Mouse (Mus musculus) c-Kit-positive CD71-positive TER-119-negative erythroid progenitor cells, embryonic 14.5 days (primary cell): ENCODE results near the gene Dner.

Experiments
- DNase-seq: peaks from one replicate; pipeline ENCODE4 v3.0.0-alpha.2; 2013; ENCODE audit warnings: low read depth

The Dner gene

DNA sequence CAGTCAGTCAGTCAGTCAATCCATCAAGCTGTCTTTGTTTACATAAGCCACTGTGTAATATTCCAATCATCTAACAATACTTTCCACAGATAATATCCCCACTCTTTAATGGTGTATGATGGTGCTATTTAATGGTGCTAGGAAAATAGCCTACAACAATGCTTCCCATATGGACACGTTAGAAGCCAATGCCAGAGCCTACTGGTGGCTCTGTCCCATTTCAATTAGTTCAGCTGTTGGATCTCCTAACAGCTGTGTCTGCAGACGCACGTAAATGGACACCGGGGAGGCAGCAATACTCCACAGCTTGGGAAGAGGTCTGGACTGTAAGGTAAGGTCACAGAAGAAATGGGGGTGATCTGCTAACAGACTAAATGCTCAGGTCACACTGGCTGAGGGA is 171.6 kb downstream of the Dner start:
- no peak for DNase-seq

DNA sequence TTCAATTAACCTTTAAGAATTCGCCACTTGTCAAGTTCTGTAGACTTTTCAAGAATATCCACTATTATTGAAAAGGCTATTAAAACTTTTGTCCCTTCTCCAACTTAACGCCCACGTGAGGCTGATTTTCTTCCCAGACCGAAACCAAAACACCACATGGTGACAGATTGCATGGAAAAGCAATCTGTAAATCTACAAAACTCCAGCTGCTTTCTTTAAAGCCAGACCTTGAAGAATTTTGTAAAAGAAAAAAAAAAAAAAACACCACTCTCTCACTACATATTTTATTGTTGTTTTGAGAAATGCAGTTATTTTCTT is 173.1 kb downstream of the Dner start:
- DNase-seq = no peak

DNA sequence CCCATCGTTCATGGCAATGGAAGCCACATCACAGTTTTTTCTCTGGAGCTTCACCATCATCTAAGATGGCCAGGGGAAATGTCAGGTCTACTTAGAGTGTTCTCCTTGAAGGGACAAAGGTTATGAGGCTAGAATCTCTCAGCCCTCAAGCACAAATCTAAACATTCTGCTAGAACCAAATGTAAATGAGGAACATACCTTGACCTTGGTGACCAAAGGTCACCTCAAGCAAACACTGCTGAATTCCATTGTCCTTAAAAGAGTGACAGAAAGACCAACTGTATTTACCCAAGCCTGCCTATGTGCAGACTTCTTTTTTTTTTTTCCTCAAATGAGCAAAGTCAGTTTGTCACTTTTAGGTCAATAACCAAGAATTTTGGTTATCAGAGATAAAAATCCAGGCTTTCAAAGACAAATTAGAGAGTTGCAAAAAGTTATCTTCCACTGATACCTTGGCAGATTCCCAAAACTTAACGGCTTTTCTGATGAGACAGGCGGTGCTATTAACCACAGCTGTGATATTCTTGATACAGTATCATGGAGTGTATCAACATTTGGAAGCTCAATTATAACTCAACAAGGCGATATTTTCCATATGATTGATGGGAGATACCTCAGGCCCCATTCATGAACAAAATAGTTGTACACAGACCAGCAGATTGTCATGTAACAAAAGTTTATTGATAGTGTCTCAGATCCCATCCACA is 173.6 kb downstream of the Dner start:
- no peak for DNase-seq

DNA sequence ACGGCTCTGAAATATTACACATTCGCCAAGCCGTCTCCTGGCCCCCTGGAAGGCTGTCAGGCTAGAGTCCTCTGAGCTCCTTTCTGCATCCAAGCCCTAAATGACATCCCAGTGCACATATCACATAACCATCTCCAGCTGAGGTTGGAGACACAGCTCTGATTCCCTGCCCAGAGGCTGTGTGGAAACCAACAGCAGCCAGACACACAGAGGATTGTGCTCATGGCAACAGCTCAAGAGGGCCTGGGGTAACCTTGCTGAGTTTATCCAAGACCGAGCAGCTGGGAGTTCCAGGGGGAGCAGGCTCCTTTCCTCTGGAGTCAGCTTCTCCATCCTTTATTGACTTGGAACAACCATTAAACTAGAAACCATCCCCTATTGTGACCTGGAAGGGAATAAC is 177.7 kb downstream of the Dner start:
- DNase-seq = no peak

DNA sequence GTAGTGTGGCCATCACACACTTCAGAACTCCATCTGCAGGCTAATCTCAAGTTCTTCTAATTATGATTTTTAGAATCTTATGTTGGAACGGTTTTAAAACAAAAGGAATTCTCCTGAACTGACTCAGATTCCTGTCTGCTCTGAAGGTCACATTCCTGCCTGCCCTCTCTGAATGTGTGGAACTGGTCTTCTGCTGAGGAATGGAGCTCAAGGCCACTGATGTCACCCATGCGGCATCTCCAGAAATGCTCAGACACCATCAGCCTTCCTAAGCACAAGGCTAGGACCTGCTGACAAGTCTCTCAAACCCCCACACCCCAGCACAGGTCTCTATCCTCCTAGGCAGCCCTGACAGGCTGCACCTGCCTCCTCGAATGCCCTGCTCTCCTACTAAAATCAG is 182.8 kb downstream of the Dner start:
- DNase-seq = no peak

DNA sequence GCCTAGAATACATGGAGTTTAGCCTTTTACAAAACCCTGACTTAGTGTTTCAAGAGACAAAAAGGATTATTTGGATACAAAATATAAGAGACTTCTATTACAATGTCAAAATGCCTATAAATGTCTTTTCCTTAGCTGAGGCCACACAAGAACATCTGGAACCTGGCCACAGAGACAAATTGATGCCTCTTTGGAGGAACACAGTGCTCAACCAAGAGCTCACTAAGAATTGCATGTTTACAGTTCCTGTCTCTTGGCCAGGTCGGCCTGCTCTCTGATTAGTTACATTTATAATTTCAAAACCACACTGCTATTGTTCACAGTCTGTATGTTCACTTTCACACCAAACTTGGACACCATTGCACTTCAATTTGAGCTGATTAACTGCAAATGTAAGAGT is 187.5 kb downstream of the Dner start:
- no peak for DNase-seq

DNA sequence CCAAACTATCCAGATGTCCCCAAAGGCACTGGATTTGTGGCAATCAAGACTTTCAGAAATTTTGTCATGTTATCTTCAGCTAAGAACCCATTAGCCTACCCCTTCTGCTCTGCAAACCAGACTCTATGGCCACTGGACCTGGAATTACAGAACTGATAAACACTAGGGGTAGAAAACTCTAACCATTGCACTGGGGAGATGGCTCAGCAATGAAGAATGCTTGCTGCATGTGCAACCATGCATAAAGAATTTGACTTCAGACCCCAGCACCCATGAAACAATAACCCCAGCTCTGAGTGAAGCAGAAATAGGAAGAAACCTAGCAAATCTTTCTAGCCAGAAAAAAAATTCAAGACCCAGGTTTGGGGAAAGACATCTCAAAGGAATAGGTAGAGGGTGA is 188.5 kb downstream of the Dner start:
- no peak for DNase-seq

DNA sequence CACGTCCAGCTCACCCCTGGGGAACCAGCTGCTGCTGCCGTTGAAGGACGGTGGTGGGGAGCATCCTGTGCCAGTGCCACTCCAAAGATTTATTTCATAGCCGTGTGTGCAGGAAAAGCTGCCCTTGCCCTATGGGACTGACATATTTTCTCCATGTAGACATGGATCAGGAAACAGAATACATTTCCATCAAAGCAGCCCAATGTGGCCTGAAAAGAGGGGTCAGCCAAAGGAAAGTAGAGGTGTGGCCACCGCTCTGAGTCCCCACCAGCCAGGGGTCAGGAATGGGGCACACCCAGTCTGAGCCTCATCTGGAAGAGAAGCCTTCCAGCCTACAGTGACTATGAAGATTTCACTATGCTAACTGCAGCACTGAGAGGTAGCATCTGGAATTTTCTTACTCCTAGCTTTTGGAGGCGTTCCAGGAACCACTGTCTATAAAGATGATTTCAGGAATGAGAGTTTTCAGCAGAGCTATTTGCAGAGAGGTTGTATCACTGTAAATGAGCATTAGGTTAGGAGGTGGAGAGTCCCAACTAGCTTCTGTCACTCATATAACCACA is 189.0 kb downstream of the Dner start:
- DNase-seq = no peak

DNA sequence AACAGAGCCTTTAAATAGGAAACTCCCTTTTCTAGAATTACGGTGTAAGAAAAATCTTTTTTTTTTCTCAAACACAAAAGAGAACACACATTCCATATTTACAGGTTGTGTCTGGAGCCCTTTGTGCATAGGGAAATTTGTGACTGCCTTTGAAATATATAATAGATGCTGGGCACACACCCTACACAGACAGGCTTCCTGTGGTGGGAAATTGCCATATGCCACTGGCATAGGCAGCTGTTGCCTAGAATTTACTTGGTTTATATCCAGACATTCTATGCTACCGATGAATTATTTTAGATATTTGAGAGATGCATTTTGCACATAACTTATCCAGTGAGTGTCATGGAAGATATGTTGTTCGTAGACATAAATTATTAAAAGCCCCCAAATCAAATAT is 195.3 kb downstream of the Dner start:
- no peak for DNase-seq

DNA sequence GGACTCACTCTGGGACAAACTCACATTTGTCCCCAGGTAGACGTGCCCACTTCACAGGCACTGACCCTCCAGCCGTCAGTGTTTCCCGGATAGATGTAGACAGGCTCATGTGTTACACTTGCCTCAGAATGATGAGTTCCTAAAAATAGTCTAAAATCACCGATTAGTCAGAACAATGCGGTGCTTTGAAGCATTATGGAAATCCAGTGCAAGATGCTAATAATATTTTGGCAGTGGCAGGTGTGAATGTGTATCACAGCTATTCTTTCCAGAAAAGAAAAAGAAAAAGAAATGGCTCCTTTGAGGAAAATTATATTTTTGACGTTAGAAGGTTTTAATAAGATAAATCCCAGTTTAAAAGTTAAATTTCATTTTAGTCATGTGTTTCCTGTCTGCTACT is 204.3 kb downstream of the Dner start:
- no peak for DNase-seq

DNA sequence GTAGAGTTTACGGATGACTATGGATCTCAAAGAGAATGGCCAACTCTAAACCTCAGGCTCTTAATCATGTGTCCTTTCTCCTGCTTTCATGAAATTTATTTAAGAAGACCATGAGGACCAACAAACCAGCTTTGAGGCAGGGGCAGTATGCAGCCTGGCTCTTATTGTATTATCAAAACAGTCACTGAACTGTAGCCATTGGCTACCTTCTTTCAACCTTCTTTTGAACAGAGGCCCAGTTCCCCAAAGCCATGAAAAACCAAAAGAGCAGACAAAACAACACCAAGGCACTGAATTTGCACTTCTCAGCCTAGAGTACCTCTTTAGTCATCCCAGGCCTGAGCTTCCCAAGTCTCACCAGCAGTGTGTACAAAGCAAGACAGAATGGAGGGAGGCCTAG is 207.5 kb downstream of the Dner start:
- DNase-seq = no peak

DNA sequence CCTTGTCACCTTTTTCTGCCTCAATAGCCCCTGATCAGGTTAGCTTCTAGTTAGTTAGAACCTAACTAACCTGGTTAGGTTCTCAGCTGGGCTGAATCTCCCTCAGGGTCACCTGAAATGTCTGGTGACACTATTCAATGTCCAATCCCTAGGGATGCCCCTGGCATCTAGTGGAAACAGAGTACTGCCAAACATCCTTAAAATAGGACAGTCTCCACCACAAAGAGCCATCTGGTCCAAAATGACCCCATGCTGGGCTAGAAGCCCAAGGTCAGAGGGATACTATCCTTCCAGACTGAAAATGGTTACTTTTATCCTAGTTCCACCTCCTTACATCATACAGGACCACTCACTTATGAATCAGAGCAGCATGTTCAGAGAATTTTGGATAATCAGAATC is 211.0 kb downstream of the Dner start:
- no peak for DNase-seq

DNA sequence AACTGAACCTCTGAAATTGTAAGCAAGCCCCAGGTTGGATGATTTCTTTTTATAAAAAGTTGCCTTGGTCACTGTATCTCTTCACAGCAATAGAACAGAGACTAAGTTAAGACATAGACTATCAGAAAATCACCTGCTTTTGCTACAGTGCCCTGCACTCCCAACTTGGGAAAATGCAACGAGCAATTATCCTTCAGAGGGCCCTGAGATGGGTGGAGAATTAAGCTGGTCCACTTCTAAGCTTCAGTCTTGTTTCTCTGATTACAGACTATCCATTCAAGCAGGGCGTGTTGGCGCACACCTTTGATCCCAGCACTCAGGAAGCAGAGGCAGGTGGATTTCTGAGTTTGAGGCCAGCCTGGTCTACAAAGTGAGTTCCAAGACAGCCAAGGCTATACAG is 211.4 kb downstream of the Dner start:
- no peak for DNase-seq

DNA sequence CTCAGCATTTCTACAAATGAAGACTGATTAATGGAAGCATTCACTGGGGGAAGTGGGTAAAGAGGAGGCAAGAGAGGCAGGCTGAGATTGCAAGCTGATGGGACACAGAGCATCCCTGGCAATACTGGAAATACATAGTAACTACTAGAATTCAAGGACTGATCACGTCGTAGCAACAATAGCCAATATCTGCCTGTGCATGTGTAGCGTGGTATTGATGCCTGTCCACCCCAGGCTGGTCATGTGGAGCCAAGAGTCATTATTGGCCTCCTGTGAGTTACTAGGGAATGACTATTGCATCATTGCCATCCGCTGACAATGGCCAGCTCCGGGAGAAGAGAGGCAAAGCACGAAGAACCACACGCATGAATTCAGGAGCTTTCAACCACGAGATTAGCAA is 216.0 kb downstream of the Dner start:
- no peak for DNase-seq

DNA sequence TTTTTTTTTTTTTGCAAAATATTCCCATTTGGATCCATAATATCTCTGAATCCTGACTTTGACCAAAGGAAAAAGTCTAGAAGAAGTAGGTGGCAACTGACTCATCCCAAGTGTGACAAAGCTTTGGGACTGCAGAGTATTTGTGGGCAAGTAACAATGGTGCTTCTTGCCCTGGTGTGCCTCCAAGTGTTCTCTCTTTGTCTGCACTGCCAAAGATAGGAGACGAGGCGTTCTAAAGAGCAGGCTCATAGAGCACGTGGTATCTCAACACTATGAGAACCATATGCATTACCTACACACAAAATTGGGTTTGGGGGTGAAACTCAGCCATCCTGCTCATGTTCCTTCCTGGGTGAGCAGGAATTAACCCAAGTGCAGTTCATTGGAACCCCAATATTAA is 221.7 kb downstream of the Dner start:
- DNase-seq = no peak

DNA sequence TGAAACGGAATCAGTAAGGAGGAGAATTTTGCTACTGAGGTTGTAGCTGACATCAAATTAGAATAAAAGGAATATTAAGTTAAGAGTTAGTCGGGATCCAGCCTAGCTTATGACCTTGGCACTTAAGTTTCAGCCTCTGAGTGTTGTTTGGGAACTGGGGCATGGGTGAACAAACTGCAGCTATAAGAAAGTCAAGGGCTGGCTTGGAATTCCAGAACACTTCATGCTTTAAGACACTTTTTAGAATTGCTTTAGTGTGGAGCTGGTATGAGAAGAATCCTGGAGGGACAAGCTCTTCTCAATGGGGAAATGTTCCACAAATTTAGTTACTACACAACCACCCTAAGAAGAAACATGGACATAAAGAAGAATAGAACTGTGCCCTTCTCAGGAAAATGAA is 223.8 kb downstream of the Dner start:
- DNase-seq = no peak

DNA sequence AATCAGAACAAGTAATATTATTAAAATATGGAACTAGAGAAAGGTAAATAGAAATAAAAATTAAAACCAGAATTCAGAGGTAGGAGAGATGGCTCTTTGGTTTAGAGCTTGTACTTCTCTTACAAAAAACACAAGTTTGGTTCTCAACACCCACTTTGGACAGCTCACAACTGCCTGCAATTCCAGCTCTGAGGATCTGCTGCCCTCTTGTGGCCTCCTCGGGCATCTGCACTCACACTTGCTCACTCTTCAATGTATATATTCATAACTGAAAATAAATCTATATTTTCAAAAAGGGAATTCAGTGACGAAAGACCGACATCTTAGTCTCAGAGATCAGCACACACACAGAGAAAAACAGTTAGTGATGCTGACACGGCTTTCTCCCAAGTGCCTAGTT is 225.7 kb downstream of the Dner start:
- DNase-seq = no peak

DNA sequence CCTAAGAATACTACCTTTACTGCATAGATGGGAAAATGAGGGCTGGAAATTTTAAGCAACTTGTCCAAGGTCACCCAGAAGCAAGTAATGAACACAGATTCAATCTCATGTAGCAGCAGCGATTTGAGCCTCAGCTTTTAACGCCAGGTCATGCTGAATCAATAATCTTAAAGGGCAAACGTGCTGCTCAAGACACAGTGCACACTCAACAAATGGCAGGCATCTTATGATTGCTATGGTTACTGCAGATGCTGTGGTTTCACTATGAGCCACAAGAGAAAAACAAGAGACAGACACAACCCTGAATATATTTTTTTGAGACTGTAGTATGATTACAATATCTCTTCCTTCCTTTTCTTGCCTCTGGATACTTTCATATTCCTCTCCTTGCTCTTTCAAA is 228.4 kb downstream of the Dner start:
- DNase-seq = no peak

DNA sequence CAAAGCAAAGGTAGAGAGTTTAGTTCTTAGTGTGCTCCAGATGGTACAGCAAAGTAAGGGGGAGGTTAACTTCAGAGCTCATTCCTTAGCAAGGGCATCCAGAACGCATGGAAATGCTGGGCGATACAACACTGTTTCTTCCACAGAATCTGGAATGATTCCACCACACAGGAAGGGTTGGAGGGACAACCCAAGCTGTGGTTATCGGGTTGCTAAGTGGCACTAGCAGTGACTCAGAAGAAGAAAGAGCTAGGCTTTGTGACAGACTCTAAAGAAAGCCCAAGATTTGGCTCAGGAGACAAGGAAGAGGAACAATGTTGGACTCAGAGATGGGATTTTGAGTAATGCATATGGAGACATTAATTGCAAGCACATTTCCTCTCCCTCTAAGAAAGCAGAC is 231.3 kb downstream of the Dner start:
- no peak for DNase-seq

DNA sequence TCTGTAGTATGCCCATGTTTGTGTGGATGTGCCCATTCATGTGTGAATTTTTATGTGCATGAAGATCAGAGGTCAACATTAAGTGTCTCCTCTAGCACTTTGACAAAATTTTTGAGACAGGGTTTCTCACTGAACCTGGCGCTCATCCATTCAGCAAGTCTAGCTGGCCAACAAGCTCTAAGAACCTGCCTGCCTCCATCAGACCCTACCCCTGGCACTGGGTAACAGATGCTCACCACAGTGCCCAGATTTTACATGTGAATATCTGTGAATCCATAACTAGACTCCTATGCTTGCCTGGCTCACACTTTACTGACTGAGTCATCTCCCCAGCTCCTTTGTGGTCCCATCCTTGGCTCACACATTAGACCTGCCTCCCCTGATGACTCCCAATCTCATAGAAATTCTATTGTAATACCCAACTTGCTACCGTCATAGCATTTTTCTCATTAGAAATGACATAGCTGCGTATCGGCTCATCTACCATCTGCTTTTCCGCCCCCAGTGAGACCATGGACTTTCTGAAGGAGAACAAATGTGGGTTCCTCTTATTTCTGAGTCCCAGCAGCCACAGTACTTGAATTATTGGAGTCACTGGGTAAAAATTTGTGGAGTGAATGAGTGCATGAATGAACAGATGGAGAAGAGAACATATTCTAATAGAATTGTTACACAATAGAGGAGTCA is 231.9 kb downstream of the Dner start:
- DNase-seq = no peak

DNA sequence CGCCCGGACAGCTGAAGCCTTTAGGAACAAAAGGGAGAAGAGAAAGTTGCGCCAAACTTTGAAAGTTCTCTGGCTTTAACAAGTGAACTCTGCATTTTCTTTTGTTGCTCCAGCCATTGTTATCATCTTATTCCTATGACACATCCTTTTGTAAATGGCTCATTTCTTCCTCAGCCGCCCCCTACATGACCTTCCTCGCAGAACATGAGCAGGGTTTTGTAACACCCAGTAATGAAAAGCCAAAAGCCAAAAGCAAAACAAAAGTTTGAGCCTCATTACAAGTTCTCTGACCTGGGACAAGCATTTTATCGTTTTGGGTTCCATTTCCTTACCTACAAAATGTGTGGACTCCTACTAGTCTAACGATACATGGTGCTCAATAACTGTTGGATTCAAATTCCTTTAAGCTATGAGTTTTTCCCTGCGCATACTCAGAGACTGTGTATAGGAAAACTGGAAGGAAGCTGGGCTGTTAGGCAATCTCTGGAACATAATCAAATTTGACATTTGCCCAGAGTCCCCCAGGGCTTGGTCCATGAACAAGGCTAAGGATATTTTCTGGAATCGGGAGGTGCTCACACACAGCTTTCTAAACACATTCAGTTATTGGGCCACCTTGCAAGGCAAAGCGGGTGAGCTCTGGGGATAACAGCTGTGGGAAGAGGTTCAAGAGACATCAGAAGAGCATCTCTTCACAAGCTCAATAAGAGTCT is 246.3 kb downstream of the Dner start:
- no peak for DNase-seq

DNA sequence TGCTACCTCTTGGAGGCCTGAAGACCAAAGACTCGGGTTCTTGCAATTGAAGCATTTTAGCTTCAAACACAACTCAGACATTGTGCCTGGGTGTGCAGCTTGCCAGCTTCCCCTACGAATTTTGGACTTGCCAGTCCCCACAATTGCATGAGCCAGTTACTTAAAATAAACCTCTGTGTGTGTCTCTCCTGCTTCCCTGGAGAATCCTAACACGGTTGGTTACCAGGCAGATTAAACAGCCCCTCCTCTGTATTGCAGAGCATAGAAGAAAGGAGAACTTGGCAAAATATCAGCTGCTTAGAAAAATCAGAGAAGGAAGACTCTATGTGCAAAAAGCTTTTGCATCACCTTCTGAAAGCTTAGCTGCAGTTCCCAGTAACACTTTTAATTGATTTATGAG is 252.4 kb downstream of the Dner start:
- DNase-seq = no peak

DNA sequence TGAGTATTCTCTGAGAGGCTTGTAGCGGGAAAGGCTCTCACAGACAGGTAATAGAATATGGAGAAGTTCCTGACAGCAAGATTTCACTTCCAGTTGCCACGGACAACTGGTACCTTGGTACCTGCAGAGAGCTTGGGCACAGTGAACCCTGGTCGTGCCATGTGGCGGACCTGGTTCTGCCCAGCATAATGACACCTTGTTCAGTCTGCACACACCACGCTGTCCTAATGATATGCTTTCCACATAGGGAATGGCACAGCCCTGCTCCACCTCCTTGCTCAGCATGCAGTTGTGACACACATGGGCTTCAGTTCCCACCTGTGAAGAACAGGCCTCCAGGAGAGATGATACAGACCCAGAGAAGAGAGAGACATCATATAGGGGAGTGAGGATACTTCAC is 253.0 kb downstream of the Dner start:
- DNase-seq = no peak
